Comparison of ENCODE assay signal across 29 mouse cellular contexts in genomic region chr13:43811835-43812234, GRCm38 (mm10).
"Had no signal": no experiment of that assay in that cellular context is flagged by ENCODE, and none has a peak within 500 bp of the region (broad histone marks: within the 10 kb centered on the region; RNA-seq: fewer than 3 reads in every experiment).

No protein-coding gene starts in this region.

- H3K27me3 ChIP-seq: heart, embryonic 12.5 days; heart, embryonic 13.5 days; heart, embryonic 15.5 days; hindbrain, embryonic 12.5 days; hindbrain, embryonic 15.5 days; intestine, embryonic 15.5 days; kidney, embryonic 15.5 days had no signal

- DNase-seq: heart, postnatal 10 days; heart, postnatal 14 days; heart, postnatal 36 days; heart, postnatal 4 days; kidney, adult 11 months; kidney, adult 18-20 months; kidney, adult 2 months; kidney, adult 8-10 months; kidney, adult 9 months; kidney, postnatal 10 days; kidney, postnatal 14 days; kidney, postnatal 36 days; kidney, postnatal 4 days; layer of hippocampus, adult 9-11 months; layer of hippocampus, postnatal 36 days had no signal

- H3K27ac ChIP-seq: heart, embryonic 13.5 days; heart, embryonic 15.5 days; hindbrain, embryonic 10.5 days; hindbrain, embryonic 12.5 days; hindbrain, embryonic 13.5 days; hindbrain, embryonic 14.5 days; hindbrain, embryonic 15.5 days; hindbrain, postnatal 0 days; intestine, embryonic 15.5 days; kidney, embryonic 15.5 days; kidney, postnatal 0 days; layer of hippocampus, adult 2 months; left cerebral cortex, adult 2 months had no signal

- H3K4me1 ChIP-seq: heart, embryonic 12.5 days; heart, embryonic 15.5 days had no signal

- H3K4me3 ChIP-seq: heart, embryonic 12.5 days; heart, embryonic 13.5 days; heart, embryonic 15.5 days; hindbrain, embryonic 10.5 days; hindbrain, embryonic 12.5 days; hindbrain, embryonic 13.5 days; hindbrain, embryonic 15.5 days; intestine, embryonic 15.5 days; kidney, embryonic 15.5 days; layer of hippocampus, adult 2 months; left cerebral cortex, adult 2 months had no signal
